Mouse (Mus musculus) lung, embryonic 14.5 days (tissue): ENCODE data around the gene Zic1. TPM values are rescaled to one million over a fixed set of nuclear protein-coding genes. Genes with fewer than 3 reads are reported as not detected.
A peak's percentile ranks its signal among the peaks of the same experiment; 100 is the strongest.

ENCODE experiments used
- ATAC-seq: fragments of 200-750 bp; cut with Nextera tagmentation; 2 replicates; pipeline ENCODE4 v1.8.0; 2017; ENCODE audit warnings: mild to moderate bottlenecking, moderate TSS enrichment, moderate library complexity; ENCODE audit not compliant: insufficient read depth
- DNase-seq: peaks from one replicate; pipeline ENCODE4 v3.0.0-alpha.2; 2015
- H3K27ac ChIP-seq: fragments of 300-500 bp; sonication (generic); 2 replicates; pipeline ENCODE4 v1.5.1; 2014; ENCODE audit warnings: low read depth, mild to moderate bottlenecking, moderate library complexity
- H3K27me3 ChIP-seq: fragments of 300-500 bp; sonication (generic); 2 replicates; pipeline ENCODE4 v1.6.1; 2014; ENCODE audit warnings: low read length, control low read depth; ENCODE audit not compliant: insufficient read depth
- H3K36me3 ChIP-seq: fragments of 300-500 bp; sonication (generic); 2 replicates; pipeline ENCODE4 v1.6.1; 2014; ENCODE audit warnings: control low read depth; ENCODE audit not compliant: insufficient read depth
- H3K4me1 ChIP-seq: fragments of 300-500 bp; sonication (generic); 2 replicates; pipeline ENCODE4 v1.6.1; 2014; ENCODE audit warnings: antibody characterized with exemption, control low read depth; ENCODE audit not compliant: insufficient read depth
- H3K4me2 ChIP-seq: fragments of 300-500 bp; sonication (generic); 2 replicates; pipeline ENCODE4 v1.6.1; 2014; ENCODE audit warnings: mild to moderate bottlenecking
- H3K4me3 ChIP-seq: fragments of 300-500 bp; sonication (generic); 2 replicates; pipeline ENCODE4 v1.5.1; 2014; ENCODE audit warnings: low read depth, low read length
- H3K9ac ChIP-seq: fragments of 300-500 bp; sonication (generic); 2 replicates; pipeline ENCODE4 v1.6.1; 2014
- H3K9me3 ChIP-seq: fragments of 300-500 bp; sonication (generic); 2 replicates; pipeline ENCODE4 v1.6.1; 2016; ENCODE audit warnings: low read depth, low read length, control low read depth
- CTCF ChIP-seq: IDR thresholded peaks from 2 replicates; pipeline ENCODE4 v1.5.1; 2016; ENCODE audit warnings: antibody characterized with exemption, low read depth
- WGBS: fragments of 180-500 bp; shearing (Covaris S2); extraction: QIAGEN DNeasy Blood & Tissue Kit; methylation state at CpG from one replicate; pipeline ENCODE4 v1.1.7; 2014; 5-methylcytosine and 5-hydroxymethylcytosine counted together
- polyA plus RNA-seq: library from polyadenylated mRNA; unstranded; fragments of >200 nt; fragmentation: Nextera tagmentation; extraction: Ambion mirVana; gene quantifications from 2 replicates; pipeline ENCODE4 v1.2.1, GENCODE M21; 2014

The Zic1 gene
- polyA plus RNA-seq, 1 experiment from 2014 or later, result not detected

DNA sequence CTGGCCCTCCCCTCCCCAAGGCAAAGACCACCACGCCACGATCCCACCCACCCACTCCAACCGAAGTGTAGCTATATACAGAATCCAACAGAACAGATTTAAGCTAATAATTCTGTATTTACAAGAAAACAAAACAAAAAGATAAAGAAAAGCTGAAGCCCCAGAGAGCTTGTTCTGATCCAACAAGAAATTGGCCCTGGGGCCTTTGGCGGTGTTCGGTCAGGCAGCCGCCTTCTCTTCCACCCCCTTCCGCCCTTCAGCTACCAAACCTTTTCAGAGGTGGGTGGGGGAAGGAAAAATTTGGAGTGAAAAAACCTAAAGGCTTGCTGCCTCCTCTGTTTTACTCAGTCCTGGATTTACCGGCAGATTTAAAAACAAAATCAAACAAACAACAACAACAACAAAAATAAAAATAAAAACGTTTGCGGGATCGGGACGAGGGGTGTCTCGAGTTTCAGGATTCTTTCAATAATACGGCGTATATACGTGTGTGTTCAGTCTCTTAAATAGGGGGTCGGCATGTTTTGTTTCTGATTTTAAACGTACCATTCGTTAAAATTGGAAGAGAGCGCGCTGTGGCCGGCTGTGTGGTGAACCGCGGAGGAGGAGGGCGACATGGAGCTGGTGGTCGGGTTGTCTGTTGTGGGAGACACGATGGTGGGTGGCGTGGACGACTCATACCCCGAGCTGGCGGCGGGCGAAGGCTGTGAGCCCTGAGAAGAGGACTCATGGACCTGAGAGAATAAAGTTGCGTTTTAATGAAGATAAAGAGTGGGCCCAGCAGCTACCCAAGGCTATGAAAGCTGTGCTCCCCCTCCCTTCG is 4.4 kb downstream of the Zic1 start:
- Histone ChIP-seq H3K27ac (no peak overlapping the region), H3K36me3 (no peaks in the 10 kb centered on the region), H3K4me2 (no peak overlapping the region; the same call in 1 of the 2 replicates), H3K4me1 (no peaks in the 10 kb centered on the region), H3K9me3 (no peaks in the 10 kb centered on the region), H3K4me3 (peak overlapping the region; percentile 30; the same call in 1 of the 2 replicates), H3K9ac (no peak overlapping the region), H3K27me3 (peaks cover 93% of the 10 kb centered on the region)
- under 1% methylated on average over 35 of the region's 35 CpGs for WGBS
- DNase-seq, result peak; percentile 21
- ATAC-seq, result peak; percentile 19; the same call in 1 of the 2 replicates
- no peak for TF ChIP-seq CTCF

DNA sequence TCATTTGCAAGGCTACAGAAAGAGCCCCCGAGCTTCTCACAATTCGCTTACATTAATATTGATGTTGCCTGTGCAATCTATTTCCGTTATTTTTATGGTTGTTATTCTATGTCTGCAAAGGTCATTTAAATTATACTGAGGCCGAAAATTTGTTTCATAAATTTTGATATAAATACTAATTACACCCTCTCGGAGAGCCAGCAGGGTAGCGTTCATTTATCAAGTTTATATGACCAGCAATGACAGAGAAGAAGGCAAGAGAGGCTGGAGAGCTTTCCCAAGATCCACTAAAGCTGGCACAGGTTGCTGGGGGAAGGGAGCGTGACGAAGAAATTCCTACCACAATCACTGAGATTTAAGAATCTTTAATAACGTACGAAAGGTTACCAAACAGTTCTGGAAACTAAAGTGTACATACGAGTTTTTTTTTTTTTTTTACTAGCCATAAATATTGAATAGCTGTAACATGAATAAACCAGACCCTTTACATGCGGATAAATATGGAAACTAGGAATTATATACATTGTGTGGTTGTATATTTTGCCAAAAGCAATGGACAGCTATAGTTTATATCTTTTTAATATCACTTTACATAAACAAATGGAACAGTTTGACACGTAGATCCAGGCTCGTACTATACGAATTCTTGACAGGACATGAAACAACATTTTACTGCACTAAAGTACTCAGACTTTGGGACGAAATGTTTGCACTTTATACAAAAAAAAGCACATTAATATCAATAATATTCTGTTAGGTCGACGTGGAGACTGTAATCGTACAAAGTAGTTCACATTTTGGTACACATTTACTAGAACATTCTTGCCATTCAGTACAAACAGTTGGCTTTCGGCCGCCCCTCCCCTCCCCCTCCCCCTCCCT is 5.2 kb downstream of the Zic1 start:
- TF ChIP-seq CTCF, result no peak
- Histone ChIP-seq H3K4me2 (no peak overlapping the region), H3K9me3 (no peaks in the 10 kb centered on the region), H3K9ac (no peak overlapping the region), H3K27me3 (peaks cover 93% of the 10 kb centered on the region), H3K4me1 (no peaks in the 10 kb centered on the region), H3K4me3 (no peak overlapping the region), H3K36me3 (no peaks in the 10 kb centered on the region), H3K27ac (no peak overlapping the region)
- ATAC-seq (no peak), DNase-seq (peak; percentile 22)
- WGBS, result 4% methylated on average over 21 of the region's 21 CpGs

DNA sequence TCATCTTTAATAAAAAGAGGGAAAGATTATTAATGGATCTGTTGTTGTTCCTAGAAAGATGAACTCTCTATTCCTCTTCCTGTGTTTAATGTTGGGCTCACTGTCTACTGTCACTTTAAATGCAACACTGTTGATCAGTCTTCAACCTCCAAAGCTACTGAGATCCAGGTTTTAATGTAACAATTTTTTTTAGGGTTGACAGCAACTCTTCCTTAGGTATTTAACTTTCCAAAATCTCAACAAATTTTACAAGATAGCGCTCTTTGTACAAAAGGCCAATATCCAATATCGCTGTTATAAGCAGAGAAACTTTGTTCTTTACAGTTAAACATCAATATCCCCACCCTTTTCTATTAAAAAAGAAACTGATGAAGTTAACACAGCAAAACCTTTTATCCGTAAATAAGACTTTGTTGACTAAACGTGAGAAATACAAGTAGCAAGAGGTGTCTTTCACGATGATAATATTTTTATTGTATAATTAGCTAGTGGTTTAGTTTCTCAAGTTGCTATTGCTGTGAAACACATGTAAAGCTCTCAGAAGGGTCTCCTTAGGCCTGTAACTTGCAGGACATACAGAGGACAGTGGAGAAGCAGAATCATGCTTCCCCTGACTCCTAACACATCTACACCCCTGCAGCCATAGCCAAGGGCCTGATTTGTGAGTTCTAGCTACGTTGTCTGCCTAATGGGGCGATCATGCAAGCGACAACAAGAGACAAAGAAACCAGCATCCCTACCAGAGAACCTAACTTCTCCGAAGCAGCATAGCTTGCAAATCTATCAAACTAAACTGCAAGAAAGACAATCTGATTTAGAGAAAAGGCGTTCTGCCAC is 6.5 kb downstream of the Zic1 start:
- H3K36me3 ChIP-seq, result no peaks in the 10 kb centered on the region
- no peak for TF ChIP-seq CTCF
- H3K9me3 ChIP-seq, result no peaks in the 10 kb centered on the region
- no peak overlapping the region for H3K4me2 ChIP-seq
- ATAC-seq, result no peak
- no peak overlapping the region for H3K27ac ChIP-seq
- H3K4me1 ChIP-seq, result no peaks in the 10 kb centered on the region
- 10% methylated on average over 10 of the region's 10 CpGs for WGBS
- H3K27me3 ChIP-seq, result peaks cover 93% of the 10 kb centered on the region
- DNase-seq, result peak; percentile 11
- no peak overlapping the region for H3K4me3 ChIP-seq
- no peak overlapping the region for H3K9ac ChIP-seq

GRCm38 (mm10) chr9:91357321-91357720 is 8.3 kb downstream of the Zic1 start:
- peaks cover 91% of the 10 kb centered on the region for H3K27me3 ChIP-seq
- no peak for DNase-seq
- no peak overlapping the region for H3K27ac ChIP-seq
- H3K4me3 ChIP-seq, result no peak overlapping the region
- H3K9me3 ChIP-seq, result no peaks in the 10 kb centered on the region
- no peak overlapping the region for H3K9ac ChIP-seq
- no peak for TF ChIP-seq CTCF
- no peaks in the 10 kb centered on the region for H3K36me3 ChIP-seq
- no peaks in the 10 kb centered on the region for H3K4me1 ChIP-seq
- H3K4me2 ChIP-seq, result no peak overlapping the region
- 10% methylated on average over 3 of the region's 3 CpGs for WGBS
- no peak for ATAC-seq

DNA sequence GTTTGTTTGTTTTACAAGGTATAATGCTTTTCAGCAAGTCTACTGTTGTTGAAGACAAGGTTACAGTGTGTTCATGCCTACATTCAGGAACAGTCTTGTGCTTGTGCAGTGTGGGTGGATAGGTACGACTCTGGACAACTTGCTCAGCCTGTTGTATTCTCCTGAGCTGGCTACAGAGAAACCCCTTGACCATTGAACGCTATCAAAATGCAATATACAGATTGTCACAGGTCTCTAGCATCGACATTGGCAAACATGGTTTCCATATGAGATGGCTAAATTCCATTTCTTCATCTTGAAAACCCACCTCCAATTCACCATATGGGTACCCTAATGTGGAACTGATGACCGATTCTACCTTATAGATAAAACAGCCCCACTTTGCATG is 9.3 kb downstream of the Zic1 start:
- 18% methylated on average over 4 of the region's 4 CpGs for WGBS
- TF ChIP-seq CTCF, result no peak
- no peaks in the 10 kb centered on the region for H3K9me3 ChIP-seq
- H3K9ac ChIP-seq, result no peak overlapping the region
- no peak for DNase-seq
- no peaks in the 10 kb centered on the region for H3K36me3 ChIP-seq
- no peak overlapping the region for H3K4me3 ChIP-seq
- H3K4me1 ChIP-seq, result no peaks in the 10 kb centered on the region
- H3K27ac ChIP-seq, result no peak overlapping the region
- peaks cover 90% of the 10 kb centered on the region for H3K27me3 ChIP-seq
- ATAC-seq, result no peak
- no peak overlapping the region for H3K4me2 ChIP-seq

- peak overlapping the region; percentile 14; the same call in 1 of the 2 replicates for H3K4me3 ChIP-seq
- DNase-seq, result peak; percentile 56
- peak overlapping the region; percentile 45 for H3K4me2 ChIP-seq
- no peak overlapping the region for H3K9ac ChIP-seq
- no peaks in the 10 kb centered on the region for H3K36me3 ChIP-seq
- H3K27ac ChIP-seq, result no peak overlapping the region
- no peaks in the 10 kb centered on the region for H3K4me1 ChIP-seq
- peak; percentile 49; the same call in 1 of the 2 replicates for ATAC-seq
- peaks cover 90% of the 10 kb centered on the region for H3K27me3 ChIP-seq
- no peak for TF ChIP-seq CTCF
- no peaks in the 10 kb centered on the region for H3K9me3 ChIP-seq
- WGBS, result 1% methylated on average over 33 of the region's 35 CpGs
Measured at GRCm38 (mm10) chr9:91355629-91356352, 9.8 kb downstream of the Zic1 start.
